In the genomic region with DNA sequence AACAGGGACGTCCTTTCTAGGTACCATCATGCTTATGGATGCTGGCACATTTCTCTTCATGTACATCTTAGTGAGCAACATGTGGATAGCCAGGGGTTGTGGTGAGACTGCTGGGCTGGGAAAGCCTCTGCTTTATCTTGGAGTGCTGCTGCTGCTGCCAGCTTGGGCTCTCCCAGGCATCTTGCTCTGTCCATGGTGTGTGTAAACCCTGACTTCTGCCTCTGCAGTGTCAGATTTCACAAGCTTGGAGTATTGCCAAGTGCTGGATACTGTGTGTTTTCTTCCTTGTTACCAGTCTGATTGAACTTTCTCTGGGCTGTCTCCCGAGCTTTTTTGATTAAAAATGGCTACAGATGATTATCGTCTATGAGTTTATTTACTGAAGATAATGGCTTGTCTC, we compare ENCODE assay signal across 9 mouse cellular contexts. TPM values are rescaled to one million over a fixed set of nuclear protein-coding genes. Genes with fewer than 3 reads are reported as not detected.
A peak's percentile ranks its signal among the peaks of the same experiment; 100 is the strongest.
DNase-seq lines count a peak whose midpoint lies in the region; ATAC-seq and TF ChIP-seq lines count a peak whose summit lies in the region.
"Had no signal": no experiment of that assay in that cellular context is flagged by ENCODE, and none has a peak within 500 bp of the region (broad histone marks: within the 10 kb centered on the region; RNA-seq: fewer than 3 reads in every experiment).

No protein-coding gene starts in this region.

- WGBS in heart, embryonic 11.5 days (ENCODE audit: insufficient replicate concordance) = 28% methylated on average over 3 of the region's 3 CpGs
- 35% methylated on average over 3 of the region's 3 CpGs for WGBS in kidney, embryonic 14.5 days

- H3K4me2 ChIP-seq in heart, embryonic 11.5 days = no peak overlapping the region
- H3K4me2 ChIP-seq in kidney, embryonic 14.5 days (replicated peaks; ENCODE audit: low read depth, low read length) = no peak overlapping the region

- H3K27ac ChIP-seq in heart, embryonic 11.5 days (ENCODE audit: low read depth, low read length) = no peak overlapping the region
- no peak overlapping the region; the same call in 1 of the 2 replicates for H3K27ac ChIP-seq in kidney, embryonic 14.5 days (ENCODE audit: low read depth, low read length)
- no peak overlapping the region for H3K27ac ChIP-seq in left cerebral cortex, adult 2 months

- H3K4me3 ChIP-seq in heart, embryonic 11.5 days (ENCODE audit: low read depth, low read length) = no peak overlapping the region
- no peak overlapping the region for H3K4me3 ChIP-seq in kidney, embryonic 14.5 days (ENCODE audit: low read length)
- H3K4me3 ChIP-seq in left cerebral cortex, adult 2 months = no peak overlapping the region

- intact Hi-C loops in left cerebral cortex, adult 2 months (cut with DNase I) = loop anchor here (5.0 kb wide), 2 partner anchors 245 to 375 kb away; no protein-coding TSS in a partner anchor

- H3K9ac ChIP-seq in heart, embryonic 11.5 days (ENCODE audit: low read depth, low read length) = no peak overlapping the region
- no peak overlapping the region for H3K9ac ChIP-seq in kidney, embryonic 14.5 days (ENCODE audit: low read depth, low read length)

- no peaks in the 10 kb centered on the region for H3K27me3 ChIP-seq in heart, embryonic 11.5 days (ENCODE audit: control insufficient read depth, insufficient read depth, low read length)
- H3K27me3 ChIP-seq in kidney, embryonic 14.5 days (ENCODE audit: control insufficient read depth, insufficient read depth, low read length) = no peaks in the 10 kb centered on the region

- H3K9me3 ChIP-seq in heart, embryonic 11.5 days (replicated peaks; ENCODE audit: control insufficient read depth, low read length) = no peaks in the 10 kb centered on the region
- no peaks in the 10 kb centered on the region for H3K9me3 ChIP-seq in kidney, embryonic 14.5 days (ENCODE audit: control insufficient read depth, low read length)

- no peak for TF ChIP-seq CTCF in left cerebral cortex, adult 2 months (IDR thresholded peaks at IDR 0.05)

- no peaks in the 10 kb centered on the region for H3K36me3 ChIP-seq in heart, embryonic 11.5 days (ENCODE audit: control insufficient read depth, insufficient read depth, low read length)
- no peaks in the 10 kb centered on the region for H3K36me3 ChIP-seq in kidney, embryonic 14.5 days (ENCODE audit: control insufficient read depth, insufficient read depth, low read length)

- peak; percentile 22 to 33 for DNase-seq in heart, adult 18-20 months
- DNase-seq in adrenal gland, postnatal 36 days = peak; percentile 51 to 66
- peak; percentile 72 for DNase-seq in lung, postnatal 36 days
- no peak for DNase-seq in left cerebral cortex, adult 9 months (ENCODE audit: low spot score in 2 of 2)
- DNase-seq in left cerebral cortex, adult 2 months (ENCODE audit: extremely low spot score in 1 of 2, low spot score in 2 of 2) = no peak
- DNase-seq in cerebellum, adult 11-12 months = no peak

- ATAC-seq in heart, embryonic 11.5 days (replicated peaks; ENCODE audit: insufficient number of reproducible peaks, low FRiP score, low TSS enrichment) = no peak
- peak; percentile 74 for ATAC-seq in kidney, embryonic 14.5 days (ENCODE audit: low FRiP score, low TSS enrichment)

- H3K4me1 ChIP-seq in heart, embryonic 11.5 days (ENCODE audit: control insufficient read depth, insufficient read depth, low read length) = peaks cover 6% of the 10 kb centered on the region
- no peaks in the 10 kb centered on the region for H3K4me1 ChIP-seq in kidney, embryonic 14.5 days (ENCODE audit: control insufficient read depth, insufficient read depth, low read length)

RNA-seq across cellular contexts. Expression of gene Gm11985, which starts 45.6 kb away (rescaled TPM):
- not detected for total RNA-seq in heart, adult 18-20 months (2021)
- polyA plus RNA-seq in heart, embryonic 11.5 days (2014; fragmentation: Nextera tagmentation; extraction: Ambion mirVana) = not detected in 2 replicates
- not detected for total RNA-seq in adrenal gland, postnatal 36 days (2021)
- polyA plus RNA-seq in kidney, embryonic 14.5 days (2014; fragmentation: Nextera tagmentation; extraction: Ambion mirVana) = not detected in 2 replicates
- not detected for total RNA-seq in left cerebral cortex, adult 2 months (2021)
- total RNA-seq: gastrocnemius, adult 8-10 months had no signal

RNA-seq across cellular contexts. Expression of gene Igfbp1, which starts 54.9 kb away (rescaled TPM):
- not detected for total RNA-seq in heart, adult 18-20 months (2021)
- polyA plus RNA-seq in heart, embryonic 11.5 days (2014; fragmentation: Nextera tagmentation; extraction: Ambion mirVana) = 0.27 TPM in 1 of 2 replicates, not detected in the other
- under 1 TPM in 1 of 2 experiments, not detected in 1; 0.46 TPM for total RNA-seq in adrenal gland, postnatal 36 days (2021)
- polyA plus RNA-seq in kidney, embryonic 14.5 days (2014; fragmentation: Nextera tagmentation; extraction: Ambion mirVana) = 2.5 and 3.3 TPM in 2 replicates
- not detected for total RNA-seq in left cerebral cortex, adult 2 months (2021)
- total RNA-seq: gastrocnemius, adult 8-10 months had no signal

Comparison
In these comparisons a context has a peak if more than half of its experiments do, and no peak if none do; other contexts are left out.
1. DNase-seq: peak in heart, adult 18-20 months (2 of 2), adrenal gland, postnatal 36 days (2 of 2) and lung, postnatal 36 days (single experiment); none in left cerebral cortex, adult 9 months (0 of 2), left cerebral cortex, adult 2 months (0 of 2) and cerebellum, adult 11-12 months (single experiment).